Mouse (Mus musculus) thymus, postnatal 0 days (tissue): ENCODE data around the gene Ankrd13d. TPM values are rescaled to one million over a fixed set of nuclear protein-coding genes. Genes with fewer than 3 reads are reported as not detected.
"Not testable (repeated sequence)": the region's sequence is repeated elsewhere in the genome, so short reads cannot be mapped to it uniquely, and the experiment has no call there.

Experiments
- DNase-seq: peaks from one replicate; pipeline ENCODE4 v3.0.0-alpha.2; 2015; ENCODE audit warnings: low spot score
- polyA plus RNA-seq: library from polyadenylated mRNA; unstranded; fragments of >200 nt; fragmentation: Nextera tagmentation; extraction: Ambion mirVana; gene quantifications from 2 replicates; pipeline ENCODE4 v1.2.1, GENCODE M21; 2015

The Ankrd13d gene
- polyA plus RNA-seq, 1 experiment from 2014 or later, result 12.2 TPM

GRCm38 (mm10) chr19:4264171-4264780 lies 18.7 kb downstream of the Ankrd13d start:
- DNase-seq, result no peak

- DNase-seq, result no peak
Observed at GRCm38 (mm10) chr19:4263702-4264101, 19.2 kb downstream of the Ankrd13d start.

GRCm38 (mm10) chr19:4262756-4263155 lies 20.2 kb downstream of the Ankrd13d start:
- DNase-seq, result no peak

- DNase-seq, result peak; percentile 66
Observed at GRCm38 (mm10) chr19:4261038-4261698, 21.8 kb downstream of the Ankrd13d start.

GRCm38 (mm10) chr19:4257897-4258252 lies 25.1 kb downstream of the Ankrd13d start:
- DNase-seq, result peak; percentile 6

GRCm38 (mm10) chr19:4257216-4257896 lies 25.6 kb downstream of the Ankrd13d start:
- DNase-seq, result peak; percentile 93

GRCm38 (mm10) chr19:4255583-4256162 lies 27.3 kb downstream of the Ankrd13d start:
- no peak for DNase-seq

GRCm38 (mm10) chr19:4254230-4254629 lies 28.7 kb downstream of the Ankrd13d start:
- no peak for DNase-seq

GRCm38 (mm10) chr19:4248683-4249082 lies 34.3 kb downstream of the Ankrd13d start:
- not testable (repeated sequence) for DNase-seq

GRCm38 (mm10) chr19:4247010-4247409 lies 35.9 kb downstream of the Ankrd13d start:
- DNase-seq, result peak; percentile 62

GRCm38 (mm10) chr19:4244775-4245174 lies 38.2 kb downstream of the Ankrd13d start:
- no peak for DNase-seq

- no peak for DNase-seq
Observed at GRCm38 (mm10) chr19:4242416-4242815, 40.5 kb downstream of the Ankrd13d start.

GRCm38 (mm10) chr19:4240247-4240668 lies 42.7 kb downstream of the Ankrd13d start:
- no peak for DNase-seq

GRCm38 (mm10) chr19:4234548-4234947 lies 48.4 kb downstream of the Ankrd13d start:
- no peak for DNase-seq

GRCm38 (mm10) chr19:4232651-4233050 lies 50.3 kb downstream of the Ankrd13d start:
- DNase-seq, result no peak

- DNase-seq, result peak; percentile 37
Observed at GRCm38 (mm10) chr19:4232186-4232572, 50.8 kb downstream of the Ankrd13d start.

GRCm38 (mm10) chr19:4231253-4232185 lies 51.4 kb downstream of the Ankrd13d start, which contains the start of gene Pold4:
Pold4 (plus strand) TSS chr19:4231899.
- peak; percentile 93 for DNase-seq

GRCm38 (mm10) chr19:4230415-4230814 lies 52.5 kb downstream of the Ankrd13d start:
- no peak for DNase-seq

- DNase-seq, result no peak
Observed at GRCm38 (mm10) chr19:4229451-4230076, 53.4 kb downstream of the Ankrd13d start.

GRCm38 (mm10) chr19:4228891-4229290 lies 54.0 kb downstream of the Ankrd13d start:
- no peak for DNase-seq
